Mouse (Mus musculus): ENCODE results near the gene Ly6g5b.

Ly6g5b gene

GRCm38 (mm10) chr17:35080248-35080647, 35.0 kb downstream of the Ly6g5b start:
- no peak for DNase-seq (ENCODE audit: low spot score in 2 of 2)

- DNase-seq (ENCODE audit: low spot score in 2 of 2) = no peak
Measured at GRCm38 (mm10) chr17:35079778-35080177, 35.5 kb downstream of the Ly6g5b start.

- DNase-seq (ENCODE audit: low spot score in 2 of 2) = no peak
Measured at GRCm38 (mm10) chr17:35077786-35078233, 37.4 kb downstream of the Ly6g5b start, which contains the start of gene Ly6g6d. Gene Ly6g6d (minus strand): TSS chr17:35078065.

- no peak for DNase-seq (ENCODE audit: low spot score in 2 of 2)
Measured at GRCm38 (mm10) chr17:35077285-35077684, 37.9 kb downstream of the Ly6g5b start.

GRCm38 (mm10) chr17:35076507-35077176, 38.6 kb downstream of the Ly6g5b start, which contains the start of gene Ly6g6e:
Gene Ly6g6e (plus strand): TSS chr17:35076902.
- no peak for DNase-seq (ENCODE audit: low spot score in 2 of 2)

- DNase-seq (ENCODE audit: low spot score in 2 of 2) = no peak
Measured at GRCm38 (mm10) chr17:35074097-35074496, 41.1 kb downstream of the Ly6g5b start.

- no peak for DNase-seq (ENCODE audit: low spot score in 2 of 2)
Measured at GRCm38 (mm10) chr17:35071454-35071853, 43.8 kb downstream of the Ly6g5b start.

GRCm38 (mm10) chr17:35070556-35071229, 44.5 kb downstream of the Ly6g5b start:
- no peak for DNase-seq (ENCODE audit: low spot score in 2 of 2)

- DNase-seq (ENCODE audit: low spot score in 2 of 2) = no peak
Measured at GRCm38 (mm10) chr17:35068213-35068914, 46.9 kb downstream of the Ly6g5b start.

- no peak for DNase-seq (ENCODE audit: low spot score in 2 of 2)
Measured at GRCm38 (mm10) chr17:35066084-35066483, 49.1 kb downstream of the Ly6g5b start, which contains the start of gene Mpig6b. Gene Mpig6b (minus strand): TSS chr17:35066184.

- no peak for DNase-seq (ENCODE audit: low spot score in 2 of 2)
Measured at GRCm38 (mm10) chr17:35064951-35065947, 50.0 kb downstream of the Ly6g5b start, which contains the start of gene Ly6g6c. Gene Ly6g6c (plus strand): TSS chr17:35065388.

GRCm38 (mm10) chr17:35064378-35064877, 50.8 kb downstream of the Ly6g5b start:
- no peak for DNase-seq (ENCODE audit: low spot score in 2 of 2)
